8 mouse cellular contexts compared by ENCODE assay signal in the genomic region with DNA sequence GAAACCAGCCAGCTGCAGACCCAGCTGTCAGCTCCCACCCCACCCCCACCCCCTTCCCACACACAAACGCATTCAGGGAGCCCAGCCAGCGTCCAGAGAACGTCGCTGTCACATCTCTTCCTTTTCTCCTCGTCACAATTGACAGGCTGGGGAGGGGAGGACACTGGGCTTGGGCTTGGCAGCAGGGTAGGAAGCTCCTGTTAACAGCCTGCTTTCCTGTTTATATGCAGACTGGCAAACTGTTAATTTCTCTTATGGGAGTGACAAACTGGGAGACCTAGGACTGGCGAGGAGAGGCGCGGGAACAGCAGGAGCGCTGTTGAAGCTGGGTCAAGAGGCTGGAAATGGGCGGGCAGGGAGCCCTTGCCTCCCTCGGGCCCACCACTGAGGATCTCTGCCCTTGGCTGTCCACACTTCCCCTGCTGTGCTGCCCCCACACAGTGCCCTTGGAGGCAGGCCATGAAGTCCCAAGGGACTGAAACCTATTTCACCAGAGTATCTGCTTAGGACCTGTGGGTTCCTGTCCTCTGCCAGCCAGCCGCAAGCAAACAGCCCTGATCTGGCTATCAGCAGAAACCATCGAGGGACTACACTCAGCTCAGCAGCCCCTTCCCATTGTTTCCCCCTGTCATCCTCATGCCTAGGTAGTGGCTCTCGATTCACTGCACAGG.
DNase-seq lines count a peak whose midpoint lies in the region; ATAC-seq lines count a peak whose summit lies in the region.

No protein-coding gene starts in this region.

- no peaks in the 10 kb centered on the region for H3K27me3 ChIP-seq in intestine, embryonic 14.5 days (replicated peaks; ENCODE audit: control insufficient read depth, insufficient read depth, low read length)
- no peaks in the 10 kb centered on the region for H3K27me3 ChIP-seq in limb, embryonic 10.5 days (ENCODE audit: low read depth, poor library complexity, severe bottlenecking)
- 0 out of 2 replicates have a peak, but pooled peaks cover 8% of the 10 kb centered on the region for H3K27me3 ChIP-seq in midbrain, embryonic 10.5 days (ENCODE audit: low read depth, poor library complexity, severe bottlenecking)
- no peaks in the 10 kb centered on the region for H3K27me3 ChIP-seq in stomach, embryonic 16.5 days (ENCODE audit: control insufficient read depth, insufficient read depth, low read length)

- H3K9me3 ChIP-seq in intestine, embryonic 14.5 days (ENCODE audit: control insufficient read depth, low read length), result no peaks in the 10 kb centered on the region
- H3K9me3 ChIP-seq in limb, embryonic 10.5 days (replicated peaks), result no peaks in the 10 kb centered on the region
- H3K9me3 ChIP-seq in midbrain, embryonic 10.5 days (replicated peaks), result no peaks in the 10 kb centered on the region
- no peaks in the 10 kb centered on the region for H3K9me3 ChIP-seq in stomach, embryonic 16.5 days (replicated peaks; ENCODE audit: control insufficient read depth, low read length)

- DNase-seq in adrenal gland, adult 18-20 months (ENCODE audit: low spot score in 2 of 2), result peak; percentile 10 to 37
- peak; percentile 27 for DNase-seq in cerebellum, adult 9-11 months
- no peak for DNase-seq in intestine, embryonic 14.5 days (ENCODE audit: low spot score)
- peak; percentile 40 for DNase-seq in limb, embryonic 10.5 days (ENCODE audit: low spot score)
- DNase-seq in midbrain, embryonic 10.5 days (ENCODE audit: low spot score), result peak; percentile 62
- no peak for DNase-seq in thymus, postnatal 25 days

- H3K9ac ChIP-seq in intestine, embryonic 14.5 days (ENCODE audit: low read length), result peak overlapping the region; percentile 22
- peak overlapping the region; percentile 20; the same call in 1 of the 2 replicates for H3K9ac ChIP-seq in stomach, embryonic 16.5 days (ENCODE audit: low read length)

- peaks cover 25% of the 10 kb centered on the region for H3K4me1 ChIP-seq in intestine, embryonic 14.5 days (replicated peaks; ENCODE audit: control insufficient read depth, insufficient read depth, low read length)
- H3K4me1 ChIP-seq in limb, embryonic 10.5 days, result peaks cover 31% of the 10 kb centered on the region
- peaks cover 52% of the 10 kb centered on the region for H3K4me1 ChIP-seq in midbrain, embryonic 10.5 days
- peaks cover 16% of the 10 kb centered on the region; the same call in 1 of the 2 replicates for H3K4me1 ChIP-seq in stomach, embryonic 16.5 days (ENCODE audit: control insufficient read depth, insufficient read depth, low read length)

- H3K27ac ChIP-seq in intestine, embryonic 14.5 days (ENCODE audit: low read depth), result peak overlapping the region; percentile 62; the same call in 1 of the 2 replicates
- peak overlapping the region; percentile 76 for H3K27ac ChIP-seq in limb, embryonic 10.5 days
- H3K27ac ChIP-seq in midbrain, embryonic 10.5 days (replicated peaks), result peak overlapping the region; percentile 86
- peak overlapping the region; percentile 57; the same call in 1 of the 2 replicates for H3K27ac ChIP-seq in stomach, embryonic 16.5 days (ENCODE audit: low read length)

- H3K36me3 ChIP-seq in intestine, embryonic 14.5 days (ENCODE audit: control insufficient read depth, insufficient read depth, low read length), result no peaks in the 10 kb centered on the region
- H3K36me3 ChIP-seq in limb, embryonic 10.5 days, result no peaks in the 10 kb centered on the region
- H3K36me3 ChIP-seq in midbrain, embryonic 10.5 days, result no peaks in the 10 kb centered on the region
- H3K36me3 ChIP-seq in stomach, embryonic 16.5 days (ENCODE audit: control insufficient read depth, insufficient read depth, low read length), result no peaks in the 10 kb centered on the region

- ATAC-seq in granulocyte monocyte progenitor cell, adult 5-6 weeks (replicated peaks; ENCODE audit: poor library complexity, severe bottlenecking), result peak; percentile 86
- ATAC-seq in intestine, embryonic 14.5 days (replicated peaks; ENCODE audit: low FRiP score, low TSS enrichment, low read depth), result peak; percentile 47
- peak; percentile 59; the same call in 1 of the 2 replicates for ATAC-seq in stomach, embryonic 16.5 days (ENCODE audit: insufficient read depth, low FRiP score)

- no peak overlapping the region for H3K4me3 ChIP-seq in intestine, embryonic 14.5 days (ENCODE audit: low read depth, low read length)
- H3K4me3 ChIP-seq in limb, embryonic 10.5 days, result peak overlapping the region; percentile 37
- peak overlapping the region; percentile 43 for H3K4me3 ChIP-seq in midbrain, embryonic 10.5 days
- no peak overlapping the region for H3K4me3 ChIP-seq in stomach, embryonic 16.5 days (replicated peaks; ENCODE audit: low read length)

- WGBS in intestine, embryonic 14.5 days, result 14% methylated on average over 14 of the region's 14 CpGs
- WGBS in limb, embryonic 10.5 days, result 17% methylated on average over 14 of the region's 14 CpGs
- 9% methylated on average over 14 of the region's 14 CpGs for WGBS in midbrain, embryonic 10.5 days
- WGBS in stomach, embryonic 16.5 days, result 17% methylated on average over 14 of the region's 14 CpGs

- H3K4me2 ChIP-seq in intestine, embryonic 14.5 days (ENCODE audit: low read length), result peak overlapping the region; percentile 40
- H3K4me2 ChIP-seq in stomach, embryonic 16.5 days (ENCODE audit: low read depth, low read length), result peak overlapping the region; percentile 37

Comparison
In these comparisons a context has a peak if more than half of its experiments do, and no peak if none do; other contexts are left out.
1. DNase-seq: peak in adrenal gland, adult 18-20 months (2 of 2), cerebellum, adult 9-11 months (single experiment), limb, embryonic 10.5 days (single experiment) and midbrain, embryonic 10.5 days (single experiment); none in intestine, embryonic 14.5 days (single experiment) and thymus, postnatal 25 days (single experiment).
2. H3K4me3 ChIP-seq: peak in limb, embryonic 10.5 days (single experiment) and midbrain, embryonic 10.5 days (single experiment); none in intestine, embryonic 14.5 days (single experiment) and stomach, embryonic 16.5 days (single experiment).
3. Peak in every context shown above with its lines, with median percentiles within 50 percentile points of each other: ATAC-seq and H3K27ac ChIP-seq.